Mouse (Mus musculus): Measurements from ENCODE around the gene Yaf2. TPM values are rescaled to one million over a fixed set of nuclear protein-coding genes. Genes with fewer than 3 reads are reported as not detected.
"Not testable (repeated sequence)": the region's sequence is repeated elsewhere in the genome, so short reads cannot be mapped to it uniquely, and the experiment has no call there.

Gene Yaf2
- total RNA-seq (2021), result 100 to 1,000 TPM; 101 to 102 TPM
- long read RNA-seq, experiment 1, transcript Yaf2-202 (5 exons, 1,870 nt), result minor isoform, 134 of 323 reads
- long read RNA-seq, experiment 1, transcript Yaf2-201 (4 exons, 1,676 nt), result major isoform, 163 of 323 reads
- long read RNA-seq, experiment 1, partial matches to known transcripts, result 21 of 323 reads
- long read RNA-seq, experiment 1, other reads (novel, unspliced or antisense), result 5 of 323 reads
- long read RNA-seq, experiment 2, transcript Yaf2-201 (4 exons, 1,676 nt), result major isoform, 148 of 286 reads
- long read RNA-seq, experiment 2, transcript Yaf2-202 (5 exons, 1,870 nt), result minor isoform, 107 of 286 reads
- long read RNA-seq, experiment 2, partial matches to known transcripts, result 28 of 286 reads
- long read RNA-seq, experiment 2, other reads (novel, unspliced or antisense), result 3 of 286 reads

DNA sequence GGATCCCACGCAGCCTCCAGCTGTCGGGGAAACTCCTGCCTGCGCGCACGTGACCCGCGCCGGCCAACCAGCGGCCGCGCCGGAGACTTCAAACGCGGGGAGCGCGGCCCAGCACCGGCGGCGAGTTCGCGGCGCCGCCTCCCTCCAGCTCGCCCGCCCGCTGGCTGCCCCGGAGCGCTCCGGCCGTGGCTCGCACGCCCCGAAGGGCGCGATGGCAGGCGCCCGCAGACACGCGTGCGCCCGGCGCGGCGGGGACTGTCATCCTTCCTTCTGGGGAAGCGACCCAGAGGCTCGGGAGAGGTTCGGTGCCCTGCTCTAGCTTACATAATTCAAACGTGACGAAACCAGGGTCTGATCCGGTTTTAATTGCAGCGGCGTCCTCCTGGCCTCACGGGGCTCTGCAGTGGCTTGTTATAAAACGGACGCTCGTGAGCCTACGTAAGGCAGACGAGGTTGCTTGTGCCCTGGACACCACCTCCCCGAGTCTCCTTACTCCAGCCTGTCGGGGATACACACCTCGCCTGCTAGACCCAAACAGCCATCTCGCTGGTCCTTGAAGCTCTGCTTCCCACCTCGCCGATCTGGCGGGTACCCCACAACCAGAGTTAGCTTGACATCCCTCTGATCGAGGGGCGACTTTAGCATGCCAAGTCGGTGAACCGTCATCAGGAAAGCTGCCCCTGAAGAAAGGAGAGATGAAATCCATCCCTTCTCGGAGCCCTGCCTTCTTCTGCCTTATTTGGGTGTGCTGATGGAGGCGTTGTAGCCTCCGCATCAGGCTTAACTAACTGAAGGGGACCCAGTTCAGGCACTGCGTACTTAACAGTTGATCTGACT lies at the start of gene Yaf2:
Gene Yaf2 (minus strand): TSS at position 11 of the 837 bp plus-strand sequence.
- intact Hi-C loops (cut with DNase I), result loop anchor here (5.0 kb wide), 1 partner anchor 60 kb away; the partner anchor contains the start of gene Gxylt1
- DNase-seq (ENCODE audit: low spot score in 2 of 2), result peak; percentile 83 to 87

DNA sequence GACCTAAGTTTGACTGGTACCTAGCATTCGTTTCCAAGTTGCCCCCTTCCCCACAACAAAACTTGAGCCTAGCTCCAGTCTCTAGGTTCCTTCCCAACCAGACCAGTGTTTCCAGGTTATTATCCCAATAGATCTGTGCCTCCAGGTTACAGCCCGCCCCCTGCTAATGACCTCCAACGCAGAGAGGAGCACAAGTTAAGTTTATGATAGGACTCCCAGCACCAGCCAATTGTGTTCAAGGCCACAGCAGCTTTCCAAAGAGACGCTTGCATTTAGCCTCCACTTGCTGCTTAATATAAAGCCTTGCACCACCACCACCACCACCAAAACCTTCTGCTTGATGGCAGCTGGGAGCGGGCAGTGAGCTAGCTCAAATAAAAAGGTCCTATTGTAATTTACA lies 44.6 kb upstream of the Yaf2 start:
- intact Hi-C loops (cut with DNase I), result no loop called here
- DNase-seq (ENCODE audit: low spot score in 2 of 2), result no peak

DNA sequence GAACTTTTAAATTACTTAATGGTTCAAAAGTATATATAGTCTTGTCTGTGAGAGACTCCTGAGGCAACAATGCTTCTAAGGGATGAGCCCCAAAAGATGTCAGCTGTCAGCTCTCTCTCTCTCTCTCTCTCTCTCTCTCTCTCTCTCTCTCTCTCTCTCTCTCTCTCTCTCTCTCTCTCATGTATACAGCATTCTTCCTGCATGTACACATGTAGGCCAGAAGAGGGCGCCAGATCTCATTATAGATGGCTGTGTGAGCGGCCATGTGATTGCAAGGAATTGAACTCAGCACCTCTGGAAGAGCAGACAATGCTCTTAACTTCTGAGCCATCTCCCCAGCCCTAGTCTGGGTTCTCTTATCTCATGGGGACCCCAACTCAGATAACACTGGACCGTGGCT lies 42.4 kb upstream of the Yaf2 start:
- intact Hi-C loops (cut with DNase I), result no loop called here
- DNase-seq (ENCODE audit: low spot score in 2 of 2), result no peak

DNA sequence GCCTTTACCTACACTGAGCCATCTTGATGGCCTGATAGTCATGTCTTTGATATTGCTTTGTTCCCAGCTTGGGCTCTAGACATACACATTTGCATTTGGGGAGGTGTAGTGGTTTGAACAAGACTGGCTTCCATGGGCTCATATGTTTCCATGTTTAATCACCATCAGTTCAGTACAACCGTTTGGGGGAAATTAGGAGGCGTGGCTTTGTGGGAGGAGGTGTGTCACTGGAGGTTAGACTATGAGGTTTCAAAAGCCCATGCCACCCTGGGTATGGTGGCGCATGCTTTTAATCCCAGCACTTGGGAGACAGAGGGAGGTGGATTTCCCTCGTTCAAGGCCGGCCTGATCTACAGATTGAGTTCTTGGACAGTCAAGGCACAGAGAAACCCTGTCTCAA lies 39.0 kb upstream of the Yaf2 start:
- no peak for DNase-seq (ENCODE audit: low spot score in 2 of 2)
- intact Hi-C loops (cut with DNase I), result no loop called here

DNA sequence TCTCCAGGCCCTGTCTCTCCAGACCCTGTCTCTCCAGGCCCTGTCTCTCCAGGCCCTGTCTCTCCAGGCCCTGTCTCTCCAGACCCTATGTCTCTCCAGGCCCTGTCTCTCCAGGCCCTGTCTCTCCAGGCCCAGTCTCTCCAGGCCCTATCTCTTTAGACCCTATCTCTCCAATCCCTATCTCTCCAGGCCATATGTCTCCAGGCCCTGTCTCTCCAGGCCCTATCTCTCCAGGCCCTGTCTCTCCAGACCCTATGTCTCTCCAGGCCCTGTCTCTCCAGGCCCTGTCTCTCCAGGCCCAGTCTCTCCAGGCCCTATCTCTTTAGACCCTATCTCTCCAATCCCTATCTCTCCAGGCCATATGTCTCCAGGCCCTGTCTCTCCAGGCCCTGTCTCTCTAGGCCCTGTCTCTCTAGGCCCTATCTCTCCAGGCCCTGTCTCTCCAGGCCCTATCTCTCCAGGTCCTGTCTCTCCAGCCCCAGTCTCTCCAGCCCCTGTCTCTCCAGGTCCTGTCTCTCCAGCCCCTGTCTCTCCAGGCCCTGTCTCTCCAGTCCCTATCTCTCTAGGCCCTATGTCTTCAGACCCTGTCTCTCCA lies 35.9 kb upstream of the Yaf2 start:
- intact Hi-C loops (cut with DNase I); DNase-seq (ENCODE audit: low spot score in 2 of 2): not testable (repeated sequence)

DNA sequence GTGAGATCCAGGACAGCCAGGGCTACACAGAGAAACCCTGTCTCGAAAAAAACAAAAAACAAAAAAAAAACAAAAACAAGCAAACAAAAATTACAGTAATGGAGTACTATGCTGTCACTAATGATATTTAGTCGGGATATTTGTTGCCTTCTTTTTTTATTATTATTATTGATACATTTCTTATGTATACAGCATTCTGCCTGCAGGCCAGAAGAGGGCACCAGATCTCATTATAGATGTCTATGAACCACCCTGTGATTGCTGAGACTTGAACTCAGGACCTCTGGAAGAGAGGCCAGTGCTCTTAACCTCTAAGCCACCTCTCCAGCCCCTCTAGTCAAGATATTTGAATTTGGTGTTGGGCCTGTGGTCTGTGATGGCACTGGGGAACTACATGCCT lies 35.1 kb upstream of the Yaf2 start:
- intact Hi-C loops (cut with DNase I), result no loop called here
- DNase-seq (ENCODE audit: low spot score in 2 of 2), result no peak

DNA sequence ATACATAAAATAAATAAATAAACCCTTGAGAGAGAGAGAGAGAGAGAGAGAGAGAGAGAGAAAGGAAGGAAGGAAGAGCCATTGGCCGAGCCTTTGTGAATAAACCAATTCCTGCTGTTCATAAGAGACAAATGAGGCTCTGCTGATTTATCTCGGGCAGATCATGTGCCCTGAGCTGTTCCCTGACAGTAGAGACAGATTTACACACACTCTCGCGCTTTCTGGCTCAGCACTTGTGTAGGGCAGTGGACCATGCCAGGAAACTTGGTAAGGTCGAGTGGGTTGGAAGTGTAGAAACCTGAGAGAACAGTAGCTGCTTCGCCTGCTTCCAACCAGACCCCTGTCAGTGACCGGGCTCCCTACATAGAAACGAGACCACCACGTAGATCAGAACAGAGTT lies 31.8 kb upstream of the Yaf2 start:
- DNase-seq (ENCODE audit: low spot score in 2 of 2), result peak in 1 of 2 experiments; percentile 28
- intact Hi-C loops (cut with DNase I), result no loop called here

DNA sequence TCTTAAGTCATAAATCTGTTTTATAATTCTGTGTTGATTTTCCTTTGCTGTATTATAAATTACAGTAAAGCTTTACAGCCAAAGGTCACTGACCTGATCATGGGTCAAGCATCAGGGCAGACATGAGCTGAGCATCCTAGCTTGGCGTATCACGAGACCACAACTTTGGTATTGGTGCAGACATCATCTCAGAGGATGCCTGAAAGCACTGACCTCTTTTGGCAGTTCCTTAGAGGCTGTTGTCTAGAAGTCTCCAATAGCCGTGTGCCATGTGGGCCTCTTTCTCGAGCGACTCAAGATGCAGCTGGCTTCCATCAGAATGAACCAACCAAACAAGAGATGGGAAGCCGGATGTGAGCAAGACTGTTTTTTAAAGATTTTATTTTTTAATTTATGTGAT lies 28.8 kb upstream of the Yaf2 start:
- intact Hi-C loops (cut with DNase I), result no loop called here

DNA sequence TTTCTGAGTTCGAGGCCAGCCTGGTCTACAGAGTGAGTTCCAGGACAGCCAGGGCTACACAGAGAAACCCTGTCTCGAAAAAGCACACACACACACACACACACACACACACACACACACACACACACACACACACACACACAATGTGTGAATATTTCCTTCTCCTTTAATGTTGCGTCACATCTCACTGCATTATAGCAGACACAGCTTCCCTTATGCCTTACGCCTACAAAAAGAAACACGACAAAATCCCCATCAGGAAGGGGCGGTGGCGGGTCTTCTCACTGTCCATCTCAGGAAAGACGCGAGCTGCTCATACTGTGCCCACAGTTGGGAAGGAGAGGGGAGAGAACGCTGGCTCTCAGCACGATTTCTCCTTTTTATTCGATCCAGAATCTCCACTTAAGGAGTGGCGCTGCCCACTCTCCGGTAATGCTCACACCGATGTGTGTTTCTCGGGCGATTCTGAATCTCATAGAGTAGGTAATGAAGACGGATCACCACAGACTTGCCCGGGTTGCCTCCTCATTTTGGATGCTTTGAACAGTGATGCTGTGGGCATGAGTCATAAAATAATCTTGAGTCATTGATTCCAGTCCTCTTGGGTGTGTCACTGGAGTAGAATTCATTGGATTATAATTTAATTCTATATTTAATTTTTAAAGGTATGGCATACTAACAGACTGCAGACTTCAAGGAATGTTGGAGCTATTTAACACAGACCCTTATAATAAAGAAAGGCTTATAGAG lies 21.8 kb upstream of the Yaf2 start:
- no peak for DNase-seq (ENCODE audit: low spot score in 2 of 2)
- intact Hi-C loops (cut with DNase I), result no loop called here

More for the DNA sequence above, 28.8 kb upstream of the Yaf2 start:
- no peak for DNase-seq (ENCODE audit: low spot score in 2 of 2)

DNA sequence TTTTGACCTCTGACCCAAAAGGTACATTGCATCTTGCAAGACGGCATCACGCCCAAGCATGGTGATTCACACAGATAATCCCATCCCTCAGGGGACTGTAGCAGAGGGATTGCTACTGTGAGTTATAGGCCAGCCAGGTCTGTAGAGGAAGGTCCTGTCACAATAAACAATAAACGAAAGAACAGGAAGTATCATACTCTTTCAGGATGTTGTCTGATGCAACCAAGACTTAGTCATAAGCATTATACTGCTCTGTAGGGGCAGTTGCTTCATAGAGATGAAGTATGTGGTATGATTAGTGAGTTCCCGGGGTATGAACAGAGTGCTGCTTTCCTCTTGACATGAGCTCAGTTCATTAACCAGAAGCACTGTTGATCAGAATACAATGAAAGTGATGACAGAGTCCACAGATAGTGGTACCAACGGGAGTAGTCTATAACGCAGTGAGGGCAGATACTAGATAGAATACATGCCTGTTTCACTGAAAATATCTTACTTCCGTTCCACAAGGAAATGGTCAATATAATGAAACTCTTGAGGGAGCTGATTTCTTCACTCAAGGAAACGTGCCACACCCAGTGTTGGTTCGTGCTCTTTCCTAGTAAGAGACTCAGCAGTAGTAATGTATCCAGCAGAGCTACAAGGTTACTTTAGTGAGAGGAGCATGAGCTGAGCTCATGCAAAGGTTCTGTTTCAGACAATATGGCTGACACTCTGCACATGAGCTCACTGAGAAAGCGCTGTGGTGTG lies 4.1 kb upstream of the Yaf2 start:
- no peak for DNase-seq (ENCODE audit: low spot score in 2 of 2)
- intact Hi-C loops (cut with DNase I), result no loop called here

DNA sequence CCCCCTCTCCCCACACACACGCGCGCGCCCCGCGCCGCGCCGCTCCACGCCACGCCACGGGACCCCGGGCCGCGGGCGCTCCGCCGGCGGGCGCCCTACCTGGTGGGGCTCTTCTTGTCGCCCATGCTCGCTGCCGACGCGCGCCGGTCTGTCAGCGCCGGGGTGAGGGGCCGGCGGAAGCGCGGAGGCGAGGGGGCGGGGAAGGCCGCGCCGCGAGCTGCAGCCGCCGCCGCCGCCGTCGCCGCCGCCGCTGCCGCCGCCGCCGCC lies 144 bp downstream of the Yaf2 start:
- DNase-seq (ENCODE audit: low spot score in 2 of 2), result no peak
- intact Hi-C loops (cut with DNase I), result loop anchor here (5.0 kb wide), 1 partner anchor 59 kb away; the partner anchor contains the start of gene Gxylt1

DNA sequence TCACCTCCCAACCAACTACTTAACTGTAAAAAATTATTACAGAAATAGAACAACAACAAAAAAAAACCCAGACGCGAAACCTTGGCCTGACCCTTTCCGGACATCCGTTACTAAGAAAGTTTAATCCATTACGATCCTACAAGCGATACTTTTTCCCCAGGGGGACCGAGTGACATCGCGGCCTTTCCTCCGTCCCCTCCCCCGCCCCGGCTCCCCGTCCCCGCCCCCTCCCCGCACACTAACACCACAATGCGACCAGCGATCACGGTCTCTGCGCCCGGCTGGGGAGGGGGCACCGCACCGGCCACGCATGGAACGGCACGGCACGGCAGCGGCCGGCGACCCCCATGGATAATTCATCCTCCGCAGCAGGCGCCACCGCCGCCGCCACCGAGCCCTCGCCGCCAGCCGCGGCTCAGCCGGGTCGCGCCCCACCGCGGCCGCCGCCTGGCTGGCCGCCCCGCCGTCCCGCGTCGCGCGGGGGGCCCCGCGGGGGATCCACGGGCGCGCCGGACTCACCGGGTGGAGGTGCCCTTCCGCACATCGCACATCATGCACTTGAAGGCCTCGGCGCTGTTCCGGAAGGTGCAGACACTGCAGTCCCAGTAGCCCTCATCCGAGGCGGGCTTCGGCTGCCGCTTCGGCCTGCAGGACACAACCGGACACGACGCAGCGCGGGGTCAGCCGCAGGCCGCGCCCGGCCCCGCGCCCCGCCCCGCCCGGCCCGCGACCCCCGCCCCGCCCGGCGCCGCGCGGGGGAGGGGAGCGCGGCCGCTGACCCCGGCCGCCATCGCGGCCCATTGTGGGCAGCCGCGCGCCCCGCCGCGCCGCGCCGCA lies 696 bp downstream of the Yaf2 start:
- intact Hi-C loops (cut with DNase I), result loop anchor here (5.0 kb wide), 1 partner anchor 59 kb away; the partner anchor contains the start of gene Gxylt1
- DNase-seq (ENCODE audit: low spot score in 2 of 2), result peak in 1 of 2 experiments; percentile 41

DNA sequence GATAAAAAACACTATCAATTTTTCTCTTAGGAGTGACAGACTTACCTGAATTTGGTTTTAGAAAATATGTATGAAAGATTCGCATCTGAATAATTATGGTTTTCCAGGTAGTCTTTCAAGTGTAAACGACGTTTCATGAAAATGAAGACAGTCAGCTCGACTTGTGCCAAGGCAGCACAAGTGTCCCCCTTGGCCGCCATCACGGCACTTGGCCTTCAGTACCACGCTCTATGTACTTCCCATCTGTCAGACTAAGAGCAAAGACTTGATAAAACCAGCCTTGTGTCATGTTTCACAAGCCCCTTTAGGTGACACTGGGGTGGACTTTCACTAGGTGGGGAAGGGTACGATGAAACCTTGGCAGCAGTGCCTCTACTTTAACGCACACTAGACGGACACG lies 5.5 kb downstream of the Yaf2 start:
- DNase-seq (ENCODE audit: low spot score in 2 of 2), result no peak
- intact Hi-C loops (cut with DNase I), result no loop called here

DNA sequence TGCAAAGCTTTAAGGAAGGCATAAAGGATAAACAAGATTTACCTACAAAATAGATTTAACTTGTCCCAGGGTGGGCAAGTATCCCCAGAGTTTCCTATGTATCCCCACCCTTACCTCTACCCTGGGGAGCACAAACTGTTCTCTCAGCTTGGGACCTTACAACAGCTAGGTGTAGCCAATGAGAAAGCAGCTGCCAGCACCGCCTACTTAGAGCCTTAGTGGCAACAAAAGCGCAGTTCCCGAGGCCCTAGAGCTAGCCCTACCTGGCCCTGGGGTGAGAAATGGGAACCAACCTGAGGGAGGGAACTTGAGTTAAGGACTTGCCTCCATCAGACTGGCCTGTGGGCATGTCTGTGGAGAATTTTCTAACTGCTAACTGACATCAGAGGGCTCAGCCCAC lies 9.5 kb downstream of the Yaf2 start:
- intact Hi-C loops (cut with DNase I), result no loop called here
- no peak for DNase-seq (ENCODE audit: low spot score in 2 of 2)

DNA sequence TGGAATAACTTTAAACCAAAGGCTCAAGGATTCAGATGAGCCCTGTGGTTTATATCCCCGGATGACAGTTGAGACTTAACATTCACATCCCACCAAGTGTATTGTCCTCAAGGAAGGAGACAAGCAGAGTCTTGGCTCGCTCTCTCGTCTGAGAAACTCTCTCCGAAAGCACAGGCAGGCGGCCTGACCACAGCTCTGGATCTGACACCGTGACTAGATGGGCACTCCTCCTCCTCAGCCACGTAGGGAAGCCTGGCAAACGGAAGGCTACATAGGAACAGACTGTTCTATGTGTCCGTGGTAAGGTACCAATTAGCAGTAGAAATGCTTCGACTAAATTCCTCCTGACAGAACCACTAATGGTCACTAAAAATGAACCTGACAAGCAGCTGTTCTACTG lies 10.1 kb downstream of the Yaf2 start:
- DNase-seq (ENCODE audit: low spot score in 2 of 2), result no peak
- intact Hi-C loops (cut with DNase I), result no loop called here

DNA sequence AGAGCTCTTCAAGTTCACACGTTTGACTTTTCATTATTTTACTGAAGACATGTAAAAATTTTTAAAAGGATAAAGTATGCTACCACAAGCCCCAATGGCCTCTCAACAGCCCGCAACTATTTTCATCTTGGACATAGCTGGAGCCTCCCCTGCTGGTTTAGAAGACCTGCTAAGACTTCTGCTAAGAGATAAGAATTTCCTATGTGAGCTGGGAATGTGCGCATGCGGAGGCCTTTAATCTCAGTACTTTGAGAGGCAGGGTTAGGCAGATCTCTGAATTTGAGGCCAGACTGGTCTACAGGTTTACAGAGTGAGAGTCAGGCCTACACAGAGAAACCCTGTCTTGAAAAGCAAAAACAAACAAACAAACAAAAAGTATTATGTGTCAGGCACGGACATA lies 11.4 kb downstream of the Yaf2 start:
- no peak for DNase-seq (ENCODE audit: low spot score in 2 of 2)
- intact Hi-C loops (cut with DNase I), result no loop called here

DNA sequence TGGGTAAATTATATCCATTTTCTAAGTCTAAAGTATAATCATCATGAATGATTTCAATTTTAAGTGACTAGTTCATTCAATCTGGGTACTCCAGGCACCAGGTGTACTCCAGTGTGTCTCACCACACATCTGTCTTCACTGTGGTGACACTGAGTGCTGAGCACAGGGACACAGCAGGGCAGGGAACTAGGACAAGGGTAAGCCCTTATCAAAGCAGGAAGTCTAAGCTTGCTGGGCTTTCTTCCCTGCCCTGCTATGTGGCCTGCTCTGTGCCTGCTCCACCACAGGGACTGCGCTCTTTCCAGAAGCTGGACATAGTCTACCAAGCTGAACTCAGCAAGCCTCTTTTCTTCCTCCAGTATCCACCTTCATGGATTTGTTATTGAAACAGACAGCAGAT lies 18.0 kb downstream of the Yaf2 start:
- no peak for DNase-seq (ENCODE audit: low spot score in 2 of 2)
- intact Hi-C loops (cut with DNase I), result no loop called here

DNA sequence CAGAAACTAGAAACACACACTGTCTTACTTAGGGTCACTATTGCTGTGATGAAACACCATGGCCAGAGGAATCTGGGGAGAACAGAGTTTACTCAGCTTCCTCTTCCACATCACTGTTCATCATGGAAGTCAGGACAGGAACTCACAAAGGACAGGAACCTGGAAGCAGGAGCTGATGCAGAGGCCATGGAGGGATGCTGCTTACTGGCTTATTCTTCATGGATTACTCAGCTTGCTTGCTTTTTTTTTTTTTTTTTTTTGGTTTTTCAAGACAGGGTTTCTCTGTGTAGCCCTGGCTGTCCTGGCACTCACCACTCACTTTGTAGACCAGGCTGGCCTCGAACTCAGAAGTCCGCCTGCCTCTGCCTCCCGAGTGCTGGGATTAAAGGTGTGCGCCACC lies 26.4 kb downstream of the Yaf2 start:
- intact Hi-C loops (cut with DNase I); DNase-seq (ENCODE audit: low spot score in 2 of 2): not testable (repeated sequence)
